Mouse (Mus musculus) left cerebral cortex, adult 9 months (tissue): ENCODE results near the gene Glp2r.

Experiments used
- DNase-seq, 2 experiments: peaks; one replicate each; pipeline ENCODE4 v3.0.0; 2022; ENCODE audit warnings: low spot score in 2 of 2

Gene Glp2r

GRCm38 (mm10) chr11:67728726-67729125 lies 42.2 kb downstream of the Glp2r start:
- no peak for DNase-seq

DNA sequence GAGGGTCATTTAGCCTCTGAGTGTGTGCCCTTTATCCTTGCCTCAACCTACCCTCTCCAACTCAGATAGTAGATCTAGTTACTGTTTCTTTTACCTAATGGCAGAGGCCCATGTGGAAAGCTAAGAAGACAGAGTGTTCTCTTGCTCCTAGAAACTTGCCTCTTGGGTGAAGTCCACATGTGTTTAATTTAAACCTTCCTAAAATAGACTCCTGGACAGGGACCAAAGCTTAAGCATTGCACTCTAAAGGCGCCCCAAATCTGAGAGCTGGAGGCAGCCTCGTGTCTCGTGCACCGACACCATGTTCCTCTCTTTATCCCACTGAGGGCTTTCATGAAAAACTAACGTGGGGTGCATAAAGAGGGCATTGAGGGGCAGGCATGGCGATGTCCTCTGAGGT lies 43.9 kb downstream of the Glp2r start:
- DNase-seq: peak in 1 of 2 experiments; percentile 45

DNA sequence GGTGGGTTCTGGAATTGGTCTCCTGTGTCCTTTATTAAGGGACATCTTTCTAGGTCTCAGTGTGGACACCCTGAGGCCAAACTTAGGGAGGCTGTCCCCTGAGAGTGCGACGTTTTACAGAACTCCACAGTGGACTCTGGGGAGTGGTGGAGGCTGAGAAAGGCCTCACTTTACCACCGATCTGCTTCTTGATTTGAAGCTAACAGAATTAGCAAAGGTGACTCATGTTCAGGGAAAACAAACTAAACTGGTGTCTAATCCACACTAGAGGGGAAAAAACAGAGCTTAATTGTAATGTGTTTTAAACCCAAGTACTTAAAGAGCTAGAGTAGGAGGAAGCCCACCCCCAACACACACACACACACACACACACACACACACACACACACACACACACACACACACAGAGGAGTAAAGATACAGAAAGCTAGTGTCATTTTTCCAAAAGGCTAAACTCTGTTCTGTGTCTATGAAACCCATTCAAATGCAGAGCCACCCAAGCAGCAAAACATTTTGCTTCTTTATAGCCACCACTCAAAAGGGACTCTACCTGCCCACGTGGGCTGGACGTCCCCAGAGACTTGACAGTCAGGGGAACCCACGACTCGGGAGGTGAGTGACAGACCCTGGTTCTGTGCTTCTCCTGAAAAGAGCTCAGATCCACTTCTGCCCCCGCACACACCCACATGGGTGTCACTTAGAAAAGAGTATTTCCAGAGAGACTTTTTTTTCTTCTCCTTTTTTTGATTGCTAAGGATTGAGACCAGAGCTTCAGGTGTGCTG lies 47.5 kb downstream of the Glp2r start:
- peak; percentile 57 to 60 for DNase-seq

DNA sequence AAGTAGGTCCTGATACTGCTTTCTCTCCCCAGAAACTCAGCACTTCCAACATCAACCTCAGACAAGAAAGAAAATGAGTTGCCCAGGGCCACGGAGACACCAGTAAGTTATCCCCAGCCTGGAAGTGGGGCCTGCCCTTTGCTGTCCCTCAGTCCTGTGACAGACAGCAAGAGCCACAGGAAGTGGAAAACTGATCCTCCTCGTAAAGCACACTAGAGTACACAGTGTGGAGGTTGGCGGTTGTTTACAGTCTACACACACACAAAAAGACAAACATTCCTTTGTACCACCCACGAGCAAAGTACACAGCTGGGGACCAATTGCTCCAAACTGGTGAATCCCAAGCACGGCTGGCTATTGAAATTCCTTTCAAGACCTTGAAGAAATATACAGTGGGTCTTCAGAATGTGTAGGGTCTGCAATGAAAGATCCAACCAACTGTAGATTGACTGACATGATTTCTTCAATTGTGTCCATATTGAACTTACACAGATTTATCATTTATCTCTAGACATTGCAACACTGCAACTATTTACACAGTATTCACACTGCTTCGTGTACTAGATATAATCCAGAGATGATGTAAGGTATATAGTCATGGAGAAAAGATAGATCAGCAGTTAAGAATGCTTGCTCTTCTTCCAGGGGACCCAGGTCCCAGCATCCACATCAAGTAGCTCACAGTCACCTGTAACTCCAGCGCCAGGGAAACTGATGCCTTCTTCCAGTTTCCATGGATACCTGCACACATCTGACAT lies 48.4 kb downstream of the Glp2r start:
- no peak for DNase-seq

GRCm38 (mm10) chr11:67721485-67721884 lies 49.5 kb downstream of the Glp2r start:
- peak in 1 of 2 experiments; percentile 50 for DNase-seq

DNA sequence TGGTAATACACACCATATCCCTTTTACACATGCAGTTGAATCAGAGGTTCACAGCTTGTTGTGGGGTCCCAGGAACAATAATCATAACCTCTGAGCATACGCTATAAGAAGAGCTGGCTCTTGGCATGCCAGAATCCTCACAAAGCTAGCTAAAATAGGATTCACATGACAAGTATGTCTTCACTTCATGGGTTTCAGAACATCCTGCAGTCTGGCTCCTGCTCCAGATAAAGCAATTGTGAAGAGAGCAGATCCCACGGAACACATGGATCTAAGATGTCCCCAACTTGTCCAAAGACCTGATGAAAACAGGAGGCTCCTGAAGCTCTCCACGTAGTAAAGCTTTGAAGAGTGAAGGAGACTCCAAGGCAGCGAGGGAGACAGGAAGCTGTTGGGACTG lies 55.6 kb downstream of the Glp2r start:
- no peak for DNase-seq

- DNase-seq: peak in 1 of 2 experiments; percentile 48
These were observed 58.0 kb downstream of the Glp2r start for GRCm38 (mm10) chr11:67712976-67713375.

DNA sequence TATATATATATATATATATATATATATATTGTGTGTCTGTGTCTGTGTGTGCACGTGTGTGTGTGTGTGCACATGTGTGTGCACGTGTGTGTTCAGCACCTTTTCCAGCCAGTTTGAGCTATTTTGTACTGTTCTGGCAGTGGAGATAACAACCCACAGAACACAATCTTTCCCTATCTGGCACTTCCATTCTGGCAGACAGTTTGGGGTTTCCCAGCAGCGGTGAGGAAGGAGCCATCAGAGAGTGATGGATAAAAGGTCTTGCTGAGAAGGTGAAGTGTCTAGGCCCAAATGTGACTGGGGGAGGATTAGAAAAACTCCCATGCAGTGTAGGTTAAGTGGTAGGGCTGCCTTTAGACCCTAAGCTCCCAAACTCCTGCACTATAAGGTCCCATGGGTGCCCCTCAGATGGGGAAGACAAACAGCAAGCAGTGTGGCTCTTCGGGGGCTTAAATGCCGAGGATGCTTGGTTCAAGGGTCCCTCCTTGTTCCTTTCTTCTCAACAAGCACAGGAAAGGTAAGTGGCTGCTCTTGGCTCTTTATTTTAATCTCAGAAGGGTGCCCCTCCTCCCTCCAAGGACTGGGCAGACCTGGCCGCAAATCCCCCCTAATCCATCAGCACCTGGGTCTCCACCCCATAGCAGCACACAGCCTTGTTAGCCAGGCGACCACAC lies 76.1 kb downstream of the Glp2r start, which contains the start of gene Rcvrn:
Rcvrn (plus strand) TSS at position 624 of the 674 bp plus-strand sequence.
- DNase-seq: no peak

DNA sequence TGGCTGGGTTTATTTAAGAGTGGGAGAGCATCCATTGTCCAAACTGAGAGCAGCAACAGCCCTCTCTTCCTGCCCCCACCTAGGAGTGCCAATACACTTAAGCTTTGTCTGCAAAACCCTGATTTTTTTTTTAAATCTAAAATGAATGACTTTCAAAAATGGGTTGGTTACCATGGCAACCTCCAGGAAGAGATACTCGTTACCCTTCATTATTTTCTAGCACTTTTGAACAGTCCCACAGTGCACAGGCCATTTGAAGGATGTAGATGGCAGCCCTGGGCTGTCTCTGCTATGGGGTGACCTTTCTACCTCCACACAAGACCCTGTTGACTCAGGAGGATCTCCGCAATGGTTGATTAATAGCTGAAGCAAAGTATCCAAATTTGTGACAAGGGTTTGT lies 84.8 kb downstream of the Glp2r start:
- DNase-seq: no peak

DNA sequence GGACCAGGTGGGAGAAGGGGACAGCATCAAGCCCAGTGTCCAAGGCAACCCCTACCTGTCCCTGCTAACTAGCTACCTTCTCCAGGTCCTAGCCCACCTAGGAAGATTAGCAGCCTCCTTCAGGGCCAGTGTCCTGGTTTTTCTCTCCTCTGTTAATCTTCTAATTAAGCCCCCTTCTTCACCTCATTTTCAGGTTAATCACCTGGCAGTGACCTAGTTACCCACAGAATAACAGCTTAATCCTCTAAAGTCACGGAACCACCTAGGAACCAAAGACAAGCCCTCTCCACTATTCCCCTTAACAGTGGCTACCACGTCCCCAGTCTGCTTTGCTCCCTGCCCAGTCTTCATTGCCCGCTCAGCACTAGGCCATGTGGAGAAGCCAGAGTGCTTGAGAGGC lies 89.1 kb downstream of the Glp2r start:
- DNase-seq: no peak

- no peak for DNase-seq
These were observed 91.0 kb downstream of the Glp2r start for GRCm38 (mm10) chr11:67679930-67680329.

DNA sequence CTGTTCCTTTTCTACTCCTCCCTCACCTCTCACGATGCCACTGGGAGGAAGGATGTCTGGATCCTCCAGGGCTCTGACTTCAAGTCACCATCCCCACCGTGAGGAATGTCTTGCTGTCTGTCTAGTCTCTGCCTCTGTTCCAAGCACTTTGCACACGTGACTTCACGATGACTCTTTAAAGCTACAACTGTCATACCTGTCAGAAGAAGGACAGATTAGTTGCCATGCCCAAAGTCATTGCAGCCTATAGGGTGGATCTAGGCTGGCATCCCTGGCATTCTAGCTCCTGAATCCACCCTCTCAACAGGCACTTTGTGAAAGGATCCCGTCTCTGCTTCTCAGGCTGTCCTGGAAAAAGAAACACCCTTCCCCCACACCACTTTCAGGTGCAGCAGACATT lies 91.7 kb downstream of the Glp2r start:
- no peak for DNase-seq

DNA sequence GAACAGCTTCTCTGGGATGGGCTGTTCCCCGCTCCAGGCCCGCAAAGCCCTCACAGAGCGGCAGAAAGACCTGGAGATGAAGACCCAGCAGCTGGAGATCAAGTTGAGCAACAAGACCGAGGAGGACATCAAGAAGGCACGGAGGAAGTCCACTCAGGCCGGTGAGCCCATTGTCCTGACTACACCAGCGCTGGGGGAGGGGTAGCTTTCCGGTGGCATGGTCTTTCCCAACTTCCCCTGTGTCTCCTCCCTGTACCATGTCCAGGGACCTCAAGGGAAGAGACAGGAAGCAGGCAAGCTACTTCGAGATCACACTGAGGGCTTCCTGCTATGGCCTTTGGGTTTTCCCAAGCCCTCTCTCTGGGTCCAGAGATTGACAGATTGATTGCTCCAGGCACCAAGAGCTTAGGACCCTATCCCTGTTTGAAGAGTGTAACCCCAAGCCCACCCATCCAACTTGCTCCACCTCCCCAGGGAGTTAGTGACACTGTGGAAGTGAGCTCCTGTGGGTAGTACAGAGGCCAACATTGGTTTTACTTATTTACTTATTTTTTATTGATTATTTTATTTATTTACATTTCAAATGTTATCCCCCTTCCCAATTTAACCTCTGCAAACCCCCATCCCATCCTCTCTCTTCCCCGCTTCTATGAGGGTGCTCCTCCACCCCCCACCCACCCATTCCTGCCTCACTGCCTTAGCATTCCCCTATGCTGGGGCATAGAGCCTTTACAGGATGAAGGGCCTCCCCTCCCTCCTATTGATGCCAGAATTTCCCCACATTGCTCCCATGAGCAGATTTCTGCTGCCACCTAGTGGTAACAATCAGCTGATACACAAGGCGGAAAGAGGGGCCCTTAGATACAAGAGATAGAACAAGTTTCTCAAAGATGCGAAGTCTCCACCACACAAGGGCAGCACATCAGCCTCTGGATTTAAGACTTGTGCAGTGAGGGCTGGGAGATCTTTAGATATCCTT lies 95.1 kb downstream of the Glp2r start:
- DNase-seq: peak in 1 of 2 experiments; percentile 76

GRCm38 (mm10) chr11:67672140-67672539 lies 98.8 kb downstream of the Glp2r start:
- peak; percentile 64 to 74 for DNase-seq

DNA sequence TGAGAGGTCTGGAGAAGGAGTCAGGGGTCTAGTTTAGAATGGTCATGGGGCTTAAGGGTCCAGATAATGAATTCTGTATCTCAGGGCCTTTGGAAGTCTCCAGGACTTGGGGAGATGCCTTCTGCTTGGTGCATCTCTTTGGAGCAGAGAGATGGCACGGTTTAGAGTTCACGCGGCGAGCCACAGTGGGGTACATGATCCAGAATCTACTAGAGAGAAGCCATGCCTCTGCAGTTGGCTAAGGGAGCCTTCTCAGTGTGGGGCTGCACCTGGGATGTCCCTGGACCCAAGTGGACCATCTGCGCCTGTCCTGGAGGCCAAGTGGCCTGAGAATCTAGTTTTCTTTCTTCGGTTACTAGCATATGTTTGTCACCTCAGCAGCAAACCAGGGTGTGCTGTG lies 100.9 kb downstream of the Glp2r start:
- no peak for DNase-seq

DNA sequence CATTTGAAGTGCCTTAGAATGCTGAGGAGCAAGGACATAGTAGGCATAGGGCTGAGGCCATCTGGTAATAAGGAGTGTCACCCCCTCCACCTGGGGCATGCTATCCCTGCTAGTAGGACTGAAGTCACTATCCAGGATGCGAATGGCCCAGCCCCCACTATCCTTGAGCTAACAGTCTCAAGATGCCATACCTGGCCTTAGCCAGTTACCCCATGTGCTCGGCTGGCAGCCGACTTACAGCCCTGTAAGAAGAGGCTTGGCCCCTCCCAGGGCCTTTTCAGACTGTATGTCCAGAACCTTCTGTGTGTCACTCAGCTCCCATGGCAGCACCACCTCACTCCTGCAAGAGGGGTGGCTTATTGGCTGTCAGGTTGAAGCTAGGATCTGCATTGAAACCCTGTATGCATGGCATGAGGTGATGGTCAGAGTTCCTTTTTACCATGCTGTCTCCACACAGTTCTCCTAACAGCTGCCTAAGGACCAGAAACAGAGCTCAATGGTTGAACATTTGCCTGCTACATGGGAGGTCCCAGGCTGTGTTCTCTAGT lies 102.4 kb downstream of the Glp2r start:
- no peak for DNase-seq

- DNase-seq: peak in 1 of 2 experiments; percentile 91
These were observed 103.2 kb downstream of the Glp2r start for GRCm38 (mm10) chr11:67667531-67668332.

- no peak for DNase-seq
These were observed 104.8 kb downstream of the Glp2r start for GRCm38 (mm10) chr11:67666129-67666528.

DNA sequence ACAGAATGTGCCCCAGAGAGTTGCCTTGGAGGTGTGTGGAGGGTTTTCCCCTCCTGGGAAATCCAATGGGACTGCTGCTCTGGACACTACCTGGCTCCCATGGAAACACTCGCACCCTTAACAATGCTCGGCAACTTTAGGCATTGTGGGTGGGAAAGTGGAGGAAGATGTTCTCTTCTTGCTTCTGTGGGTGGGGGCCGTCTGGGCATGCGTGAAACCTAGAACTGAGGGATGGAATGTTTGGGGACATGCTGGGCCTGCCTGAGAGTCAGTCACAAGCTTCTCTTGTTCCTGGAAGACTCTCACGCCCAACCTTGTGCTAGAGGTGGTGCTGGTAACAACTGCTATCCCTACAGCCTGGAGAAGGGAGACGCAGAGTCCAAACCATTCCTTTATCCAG lies 106.0 kb downstream of the Glp2r start:
- peak in 1 of 2 experiments; percentile 69 for DNase-seq

GRCm38 (mm10) chr11:67664261-67664660 lies 106.7 kb downstream of the Glp2r start:
- peak in 1 of 2 experiments; percentile 87 for DNase-seq
